Mouse (Mus musculus): ENCODE results near the gene Nlgn1. TPM values are rescaled to one million over a fixed set of nuclear protein-coding genes. Genes with fewer than 3 reads are reported as not detected.

The Nlgn1 gene
- polyA plus RNA-seq, 1 experiment from 2014 or later, result 1.9 TPM

DNA sequence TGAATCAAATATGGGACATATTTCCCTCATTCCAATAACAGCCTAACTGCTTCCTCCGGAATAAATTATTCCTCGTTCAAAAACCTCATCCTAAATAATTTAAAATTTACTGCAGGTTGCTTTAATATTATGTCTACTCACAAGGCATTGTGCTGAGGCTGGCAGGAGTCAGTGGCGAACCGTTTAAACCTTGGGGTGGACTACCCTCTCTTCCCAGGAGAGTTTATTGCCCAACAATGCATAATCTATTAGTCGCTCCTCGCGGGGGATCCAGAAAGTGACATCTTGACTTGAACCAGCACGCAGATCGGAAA lies 1.4 kb downstream of the Nlgn1 start:
- Histone ChIP-seq H3K9me3 (replicated peaks; ENCODE audit: control insufficient read depth, low read length) (no peaks in the 10 kb centered on the region), H3K27me3 (ENCODE audit: control insufficient read depth, insufficient read depth, low read length) (peaks cover 8% of the 10 kb centered on the region), H3K4me3 (ENCODE audit: low read depth, low read length) (peak overlapping the region; percentile 62), H3K9ac (replicated peaks; ENCODE audit: low read length) (no peak overlapping the region), H3K36me3 (replicated peaks; ENCODE audit: control insufficient read depth, insufficient read depth, low read depth, low read length) (no peaks in the 10 kb centered on the region), H3K27ac (replicated peaks; ENCODE audit: low read depth, low read length) (no peak overlapping the region), H3K4me1 (ENCODE audit: control insufficient read depth, insufficient read depth, low read length) (no peaks in the 10 kb centered on the region; the same call in 1 of the 2 replicates), H3K4me2 (ENCODE audit: low read depth, low read length) (peak overlapping the region; percentile 97)
- 5% methylated on average over 9 of the region's 9 CpGs for WGBS
- DNase-seq (ENCODE audit: low spot score), result no peak
- no peak for ATAC-seq (replicated peaks; ENCODE audit: insufficient number of reproducible peaks, low FRiP score, low TSS enrichment, low read depth)

GRCm38 (mm10) chr3:26330019-26330418 lies 2.2 kb downstream of the Nlgn1 start:
- Histone ChIP-seq H3K27ac (replicated peaks; ENCODE audit: low read depth, low read length) (no peak overlapping the region), H3K9me3 (replicated peaks; ENCODE audit: control insufficient read depth, low read length) (no peaks in the 10 kb centered on the region), H3K36me3 (replicated peaks; ENCODE audit: control insufficient read depth, insufficient read depth, low read depth, low read length) (no peaks in the 10 kb centered on the region), H3K27me3 (ENCODE audit: control insufficient read depth, insufficient read depth, low read length) (peaks cover 8% of the 10 kb centered on the region), H3K4me3 (ENCODE audit: low read depth, low read length) (no peak overlapping the region), H3K4me1 (ENCODE audit: control insufficient read depth, insufficient read depth, low read length) (no peaks in the 10 kb centered on the region; the same call in 1 of the 2 replicates), H3K9ac (replicated peaks; ENCODE audit: low read length) (no peak overlapping the region), H3K4me2 (ENCODE audit: low read depth, low read length) (no peak overlapping the region)
- ATAC-seq (replicated peaks; ENCODE audit: insufficient number of reproducible peaks, low FRiP score, low TSS enrichment, low read depth) (no peak), DNase-seq (ENCODE audit: low spot score) (no peak)
- WGBS, result 67% methylated on average over 4 of the region's 4 CpGs

GRCm38 (mm10) chr3:26324510-26324909 lies 7.8 kb downstream of the Nlgn1 start:
- WGBS, result 33% methylated on average over 1 of the region's 1 CpGs
- Histone ChIP-seq H3K27ac (replicated peaks; ENCODE audit: low read depth, low read length) (no peak overlapping the region), H3K9me3 (replicated peaks; ENCODE audit: control insufficient read depth, low read length) (no peaks in the 10 kb centered on the region), H3K4me2 (ENCODE audit: low read depth, low read length) (no peak overlapping the region), H3K27me3 (ENCODE audit: control insufficient read depth, insufficient read depth, low read length) (no peaks in the 10 kb centered on the region), H3K9ac (replicated peaks; ENCODE audit: low read length) (no peak overlapping the region), H3K4me1 (ENCODE audit: control insufficient read depth, insufficient read depth, low read length) (no peaks in the 10 kb centered on the region), H3K4me3 (ENCODE audit: low read depth, low read length) (no peak overlapping the region), H3K36me3 (replicated peaks; ENCODE audit: control insufficient read depth, insufficient read depth, low read depth, low read length) (no peaks in the 10 kb centered on the region)
- DNase-seq (ENCODE audit: low spot score), result peak; percentile 77
- peak; percentile 34; the same call in 1 of the 2 replicates for ATAC-seq (replicated peaks; ENCODE audit: insufficient number of reproducible peaks, low FRiP score, low TSS enrichment, low read depth)

DNA sequence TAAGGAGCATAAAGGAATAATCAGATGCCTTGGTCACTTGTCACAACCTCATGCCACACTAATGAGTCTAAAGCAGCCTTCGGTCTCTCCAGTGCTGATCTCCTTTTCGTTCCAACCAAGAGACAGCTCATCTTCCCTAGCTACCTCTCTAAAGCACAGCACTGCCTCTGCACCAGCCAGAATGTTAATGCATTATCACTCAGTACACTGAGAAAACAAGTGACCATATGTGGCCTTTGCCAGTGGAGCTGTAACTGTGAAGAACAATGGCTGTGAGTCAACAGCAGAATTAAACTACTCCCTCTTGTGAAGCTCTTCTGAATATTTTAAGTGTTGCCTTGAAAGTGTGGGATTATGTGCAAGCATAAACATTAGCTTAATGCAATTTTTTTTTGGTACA lies 14.9 kb downstream of the Nlgn1 start:
- H3K9ac ChIP-seq (replicated peaks; ENCODE audit: low read length), result no peak overlapping the region
- 76% methylated on average over 2 of the region's 2 CpGs for WGBS
- H3K4me2 ChIP-seq (ENCODE audit: low read depth, low read length), result no peak overlapping the region
- H3K4me1 ChIP-seq (ENCODE audit: control insufficient read depth, insufficient read depth, low read length), result no peaks in the 10 kb centered on the region
- ATAC-seq (replicated peaks; ENCODE audit: insufficient number of reproducible peaks, low FRiP score, low TSS enrichment, low read depth) (no peak), DNase-seq (ENCODE audit: low spot score) (no peak)
- H3K27ac ChIP-seq (replicated peaks; ENCODE audit: low read depth, low read length), result no peak overlapping the region
- H3K9me3 ChIP-seq (replicated peaks; ENCODE audit: control insufficient read depth, low read length), result no peaks in the 10 kb centered on the region
- no peaks in the 10 kb centered on the region for H3K27me3 ChIP-seq (ENCODE audit: control insufficient read depth, insufficient read depth, low read length)
- H3K4me3 ChIP-seq (ENCODE audit: low read depth, low read length), result no peak overlapping the region
- H3K36me3 ChIP-seq (replicated peaks; ENCODE audit: control insufficient read depth, insufficient read depth, low read depth, low read length), result no peaks in the 10 kb centered on the region

GRCm38 (mm10) chr3:26297869-26298268 lies 34.4 kb downstream of the Nlgn1 start:
- Histone ChIP-seq H3K36me3 (replicated peaks; ENCODE audit: control insufficient read depth, insufficient read depth, low read depth, low read length) (no peaks in the 10 kb centered on the region), H3K4me1 (ENCODE audit: control insufficient read depth, insufficient read depth, low read length) (no peaks in the 10 kb centered on the region), H3K9me3 (replicated peaks; ENCODE audit: control insufficient read depth, low read length) (no peaks in the 10 kb centered on the region), H3K4me2 (ENCODE audit: low read depth, low read length) (no peak overlapping the region), H3K27ac (replicated peaks; ENCODE audit: low read depth, low read length) (no peak overlapping the region), H3K27me3 (ENCODE audit: control insufficient read depth, insufficient read depth, low read length) (no peaks in the 10 kb centered on the region), H3K9ac (replicated peaks; ENCODE audit: low read length) (no peak overlapping the region), H3K4me3 (ENCODE audit: low read depth, low read length) (no peak overlapping the region)
- DNase-seq (ENCODE audit: low spot score) (no peak), ATAC-seq (replicated peaks; ENCODE audit: insufficient number of reproducible peaks, low FRiP score, low TSS enrichment, low read depth) (no peak)
- WGBS, result 41% methylated on average over 5 of the region's 5 CpGs

DNA sequence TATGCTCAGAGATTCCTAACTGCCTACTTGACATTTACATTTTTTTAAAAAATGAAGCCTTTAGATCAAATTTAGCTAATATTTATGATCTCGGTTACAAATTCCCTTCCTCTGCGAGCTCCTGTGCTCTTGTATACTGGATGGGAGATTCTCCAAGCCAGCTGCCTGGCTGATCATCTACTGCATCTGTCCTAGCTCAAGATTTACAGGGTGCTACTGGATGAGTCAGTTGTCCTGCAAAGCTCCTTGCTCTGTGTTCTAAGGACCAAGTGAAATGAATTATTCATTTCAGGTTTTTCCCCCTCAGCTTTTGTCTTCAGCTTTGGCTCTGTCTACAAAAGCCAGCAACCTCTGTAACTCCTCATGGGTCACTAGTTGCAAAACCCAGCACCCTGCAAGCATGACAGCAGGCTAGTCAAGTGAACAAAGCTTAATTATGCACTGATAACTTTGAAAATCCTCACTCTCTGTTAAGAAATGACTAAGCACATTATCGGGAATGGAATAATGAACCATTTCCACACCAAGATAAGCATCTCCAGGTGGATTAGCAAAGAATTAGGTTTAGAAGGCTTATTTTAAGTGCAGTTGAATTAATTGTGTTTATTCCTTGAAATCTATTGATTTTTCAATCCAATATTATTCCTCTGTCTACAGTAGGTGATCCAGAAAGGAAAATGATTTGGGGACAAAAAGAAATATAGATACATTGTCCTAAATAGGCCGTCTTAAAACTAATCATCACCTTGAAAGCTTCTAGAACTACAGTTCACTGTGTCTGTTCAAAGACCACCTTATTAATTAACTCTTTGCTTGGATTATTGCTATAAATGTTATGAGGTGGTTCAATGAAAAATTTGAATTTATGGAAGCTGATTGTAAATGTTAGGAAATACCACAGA lies 61.1 kb downstream of the Nlgn1 start:
- Histone ChIP-seq H3K27ac (replicated peaks; ENCODE audit: low read depth, low read length) (no peak overlapping the region), H3K9me3 (replicated peaks; ENCODE audit: control insufficient read depth, low read length) (no peaks in the 10 kb centered on the region), H3K4me1 (ENCODE audit: control insufficient read depth, insufficient read depth, low read length) (no peaks in the 10 kb centered on the region), H3K27me3 (ENCODE audit: control insufficient read depth, insufficient read depth, low read length) (no peaks in the 10 kb centered on the region), H3K4me2 (ENCODE audit: low read depth, low read length) (no peak overlapping the region), H3K9ac (replicated peaks; ENCODE audit: low read length) (no peak overlapping the region), H3K36me3 (replicated peaks; ENCODE audit: control insufficient read depth, insufficient read depth, low read depth, low read length) (no peaks in the 10 kb centered on the region), H3K4me3 (ENCODE audit: low read depth, low read length) (no peak overlapping the region)
- DNase-seq (ENCODE audit: low spot score) (no peak), ATAC-seq (replicated peaks; ENCODE audit: insufficient number of reproducible peaks, low FRiP score, low TSS enrichment, low read depth) (no peak)
- 69% methylated on average over 4 of the region's 4 CpGs for WGBS

DNA sequence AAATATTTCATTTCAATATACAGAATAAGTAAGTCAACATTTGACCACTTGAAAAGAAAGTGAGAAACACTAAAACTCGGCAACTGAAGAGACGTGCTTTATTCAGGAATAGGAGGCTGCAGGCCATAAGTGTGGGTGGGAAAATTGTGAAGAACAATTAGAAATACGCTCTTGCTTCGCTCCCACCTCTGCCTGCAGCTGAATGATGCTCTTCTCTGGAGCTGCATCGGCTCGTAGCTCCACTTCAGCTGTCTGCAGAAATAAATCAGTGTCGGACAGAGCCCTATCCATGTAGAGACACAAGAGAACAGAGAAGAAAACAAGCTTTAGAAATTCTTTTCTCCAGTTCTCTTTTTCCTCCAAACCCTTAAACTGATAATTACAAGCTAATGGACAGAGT lies 85.7 kb downstream of the Nlgn1 start:
- DNase-seq (ENCODE audit: low spot score) (no peak), ATAC-seq (replicated peaks; ENCODE audit: insufficient number of reproducible peaks, low FRiP score, low TSS enrichment, low read depth) (no peak)
- Histone ChIP-seq H3K27me3 (ENCODE audit: control insufficient read depth, insufficient read depth, low read length) (no peaks in the 10 kb centered on the region), H3K9ac (replicated peaks; ENCODE audit: low read length) (no peak overlapping the region), H3K27ac (replicated peaks; ENCODE audit: low read depth, low read length) (no peak overlapping the region), H3K4me3 (ENCODE audit: low read depth, low read length) (no peak overlapping the region), H3K4me1 (ENCODE audit: control insufficient read depth, insufficient read depth, low read length) (no peaks in the 10 kb centered on the region), H3K36me3 (replicated peaks; ENCODE audit: control insufficient read depth, insufficient read depth, low read depth, low read length) (no peaks in the 10 kb centered on the region), H3K4me2 (ENCODE audit: low read depth, low read length) (no peak overlapping the region), H3K9me3 (replicated peaks; ENCODE audit: control insufficient read depth, low read length) (no peaks in the 10 kb centered on the region)
- WGBS, result 84% methylated on average over 7 of the region's 7 CpGs

DNA sequence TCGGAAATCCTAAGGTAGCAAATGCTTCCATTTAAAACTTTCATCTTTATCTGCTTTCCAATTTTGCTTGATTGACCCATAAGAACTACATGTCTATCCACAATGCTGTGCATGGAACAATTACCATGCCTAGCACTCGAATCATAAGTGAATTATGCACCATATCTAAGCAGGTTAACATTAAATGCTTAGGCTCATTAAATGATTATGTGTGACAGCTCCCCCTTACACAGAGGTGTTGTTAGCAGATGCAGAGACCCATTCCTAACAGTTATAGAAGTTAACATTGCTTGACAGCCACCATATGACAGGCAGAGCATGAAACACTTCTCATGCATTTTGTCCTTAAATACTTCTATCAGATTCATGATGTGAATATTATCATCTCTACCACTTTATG lies 89.0 kb downstream of the Nlgn1 start:
- Histone ChIP-seq H3K4me2 (ENCODE audit: low read depth, low read length) (no peak overlapping the region), H3K9me3 (replicated peaks; ENCODE audit: control insufficient read depth, low read length) (no peaks in the 10 kb centered on the region), H3K27ac (replicated peaks; ENCODE audit: low read depth, low read length) (no peak overlapping the region), H3K9ac (replicated peaks; ENCODE audit: low read length) (no peak overlapping the region), H3K4me1 (ENCODE audit: control insufficient read depth, insufficient read depth, low read length) (no peaks in the 10 kb centered on the region), H3K36me3 (replicated peaks; ENCODE audit: control insufficient read depth, insufficient read depth, low read depth, low read length) (no peaks in the 10 kb centered on the region), H3K4me3 (ENCODE audit: low read depth, low read length) (no peak overlapping the region), H3K27me3 (ENCODE audit: control insufficient read depth, insufficient read depth, low read length) (no peaks in the 10 kb centered on the region)
- ATAC-seq (replicated peaks; ENCODE audit: insufficient number of reproducible peaks, low FRiP score, low TSS enrichment, low read depth) (no peak), DNase-seq (ENCODE audit: low spot score) (no peak)
- WGBS, result 66% methylated on average over 2 of the region's 2 CpGs

All from embryonic facial prominence, embryonic 11.5 days (tissue).